Mouse (Mus musculus): ENCODE measurements around the gene Kifc1.
"Not testable (repeated sequence)": the region's sequence is repeated elsewhere in the genome, so short reads cannot be mapped to it uniquely, and the experiment has no call there.

The Kifc1 gene

DNA sequence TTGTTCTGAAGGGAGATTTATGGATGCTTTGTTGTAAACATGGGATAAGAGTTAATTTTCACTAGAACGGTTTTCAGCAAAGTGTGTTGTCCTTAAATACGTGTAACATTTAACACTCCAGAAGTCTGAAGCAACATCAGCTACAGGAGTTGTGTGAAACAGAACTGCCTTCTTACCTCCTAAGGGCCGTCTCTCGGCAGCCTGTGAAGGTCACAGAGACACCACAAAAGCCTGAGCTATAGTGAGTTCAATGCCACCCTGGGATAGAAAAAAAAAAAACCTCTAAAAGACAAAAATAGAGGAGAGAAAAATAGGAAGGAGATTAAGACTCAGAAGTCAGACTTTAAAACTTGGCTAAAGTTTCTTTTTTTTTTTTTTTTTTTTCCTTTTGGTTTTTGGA is 11.6 kb upstream of the Kifc1 start:
- DNase-seq (ENCODE audit: low spot score) = no peak

DNA sequence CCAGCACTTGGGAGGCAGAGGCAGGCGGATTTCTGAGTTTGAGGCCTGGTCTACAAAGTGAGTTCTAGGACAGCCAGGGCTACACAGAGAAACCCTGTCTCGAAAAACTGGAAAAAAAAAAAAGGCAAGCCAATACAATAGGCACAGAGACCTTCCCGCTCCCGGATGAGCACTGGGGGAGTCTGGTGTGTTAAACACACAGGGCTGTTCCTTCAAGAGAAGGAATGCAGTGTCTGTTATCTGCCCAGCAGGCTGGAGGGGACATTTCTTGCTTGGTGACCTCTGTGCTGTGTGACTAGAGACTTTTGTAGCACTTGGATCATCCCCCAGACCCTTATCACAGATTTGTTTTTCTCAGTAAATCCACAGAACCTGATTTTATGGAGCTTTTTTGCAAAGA is 11.2 kb upstream of the Kifc1 start:
- no peak for DNase-seq (ENCODE audit: low spot score)

DNA sequence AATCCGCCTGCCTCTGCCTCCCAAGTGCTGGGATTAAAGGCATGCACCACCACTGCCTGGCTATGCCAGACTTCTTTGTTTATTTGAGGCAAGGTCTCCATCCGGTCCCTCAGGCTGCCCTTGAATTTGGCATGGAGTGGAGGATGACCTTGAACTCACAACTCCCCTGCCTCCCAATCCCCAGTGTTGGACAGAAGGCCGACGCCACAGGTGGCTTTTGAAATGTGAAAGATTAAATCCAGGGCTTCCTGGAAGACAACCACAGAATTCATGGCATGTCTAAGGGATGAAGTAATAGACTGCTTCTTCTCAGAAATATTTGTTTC is 10.5 kb upstream of the Kifc1 start:
- DNase-seq (ENCODE audit: low spot score) = no peak

DNA sequence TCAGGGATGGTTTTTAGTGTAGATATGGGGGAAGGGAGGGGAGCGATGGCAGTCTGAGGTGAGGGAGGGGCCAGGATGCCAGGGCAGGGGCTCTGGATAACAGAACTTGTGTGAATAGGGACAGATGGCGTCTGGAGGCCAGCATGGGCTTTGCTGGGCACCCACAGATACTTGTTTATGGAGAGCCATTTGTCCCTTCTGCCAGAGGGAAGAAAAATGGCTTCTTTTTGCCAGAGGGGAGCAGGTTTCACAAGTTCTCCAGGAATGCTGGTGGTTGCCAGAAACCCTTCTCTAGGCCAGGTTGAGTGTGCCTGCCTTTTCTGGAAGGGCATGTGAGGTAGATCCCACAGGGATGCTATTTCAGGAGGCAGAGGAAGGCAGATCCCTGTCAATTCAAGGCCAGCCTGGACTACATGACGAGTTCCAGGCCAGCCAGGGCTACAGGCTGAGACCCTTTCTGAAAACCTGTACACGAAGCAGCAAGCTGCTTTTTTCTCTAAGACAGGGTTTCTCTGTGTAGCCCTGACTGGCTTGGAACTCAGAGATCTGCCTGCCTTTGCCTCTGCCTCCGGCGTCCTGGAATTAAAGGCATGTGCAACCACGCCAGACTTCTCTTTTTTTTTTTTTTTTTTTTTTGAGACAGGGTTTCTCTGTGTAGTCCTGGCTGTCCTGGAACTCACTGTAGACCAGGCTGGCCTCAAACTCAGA is 10.0 kb upstream of the Kifc1 start:
- DNase-seq (ENCODE audit: low spot score) = no peak

DNA sequence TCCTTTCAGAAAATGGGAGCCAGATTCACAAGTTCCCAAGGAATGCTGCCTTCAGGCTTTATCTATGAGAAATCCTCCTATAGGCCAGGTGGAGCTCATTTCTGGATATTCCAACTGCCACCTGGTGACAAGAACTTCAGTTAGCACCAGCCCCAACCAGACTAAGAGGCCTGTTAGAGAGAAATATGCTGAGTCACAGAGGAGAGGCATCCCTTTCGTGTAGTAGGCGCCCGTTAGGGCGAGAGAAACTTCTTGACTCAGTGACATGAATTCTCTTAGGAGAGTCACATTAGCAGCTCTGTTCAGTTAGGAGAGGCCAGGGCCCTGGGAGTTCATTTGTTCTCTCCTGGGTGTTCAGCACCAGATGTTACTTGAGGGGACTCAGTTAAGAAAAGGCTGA is 9.2 kb upstream of the Kifc1 start:
- DNase-seq (ENCODE audit: low spot score) = no peak

DNA sequence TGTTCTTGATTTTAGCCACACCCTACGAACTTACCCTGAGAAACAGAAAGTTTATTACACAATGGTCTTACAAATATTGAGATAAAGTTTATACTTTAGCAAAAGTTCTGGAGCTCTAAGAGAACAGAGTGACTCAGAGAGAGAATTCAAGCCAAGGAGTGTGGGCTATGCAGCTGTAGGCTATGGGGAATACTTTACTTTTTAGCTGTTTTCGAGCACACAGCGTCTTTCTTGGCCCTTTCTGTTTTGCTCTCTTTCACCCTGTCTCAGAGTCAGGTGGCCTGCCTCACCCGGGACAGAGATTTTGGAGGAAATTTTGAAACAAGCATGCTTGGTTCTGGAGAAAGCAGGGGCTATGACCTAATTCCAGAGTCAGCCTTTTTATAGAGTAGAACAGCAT is 7.7 kb upstream of the Kifc1 start:
- not testable (repeated sequence) for DNase-seq (ENCODE audit: low spot score)

DNA sequence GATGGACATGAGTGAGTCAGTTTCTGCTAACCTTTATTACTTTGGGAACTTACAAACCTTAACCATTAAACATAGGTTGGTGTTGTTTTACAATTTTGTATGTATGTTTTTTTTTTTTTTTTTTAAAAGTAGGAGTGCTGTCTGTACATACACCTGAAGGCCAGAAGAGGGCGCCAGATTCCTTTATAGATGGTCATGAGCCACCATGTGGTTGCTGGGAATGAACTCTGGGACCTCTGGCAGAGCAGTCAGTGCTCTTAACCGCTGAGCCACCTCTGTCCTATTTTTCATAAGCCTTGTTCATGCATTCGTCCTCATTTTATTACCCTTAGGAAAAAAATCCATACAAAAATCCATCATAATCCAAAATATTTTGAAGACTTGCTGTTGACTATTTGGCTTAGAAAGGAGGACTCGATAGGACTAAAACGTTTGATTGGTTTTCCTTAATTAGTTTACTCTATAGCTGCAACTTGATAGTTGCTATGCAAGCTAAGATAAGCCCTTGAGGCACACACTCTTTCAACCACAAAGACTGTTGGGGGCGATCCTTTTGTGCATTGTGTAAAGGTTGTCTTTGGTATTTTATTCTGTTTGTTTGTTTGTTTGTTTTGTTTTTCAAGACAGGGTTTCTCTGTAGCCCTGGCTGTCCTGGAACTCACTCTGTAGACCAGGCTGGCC is 6.8 kb upstream of the Kifc1 start:
- no peak for DNase-seq (ENCODE audit: low spot score)

DNA sequence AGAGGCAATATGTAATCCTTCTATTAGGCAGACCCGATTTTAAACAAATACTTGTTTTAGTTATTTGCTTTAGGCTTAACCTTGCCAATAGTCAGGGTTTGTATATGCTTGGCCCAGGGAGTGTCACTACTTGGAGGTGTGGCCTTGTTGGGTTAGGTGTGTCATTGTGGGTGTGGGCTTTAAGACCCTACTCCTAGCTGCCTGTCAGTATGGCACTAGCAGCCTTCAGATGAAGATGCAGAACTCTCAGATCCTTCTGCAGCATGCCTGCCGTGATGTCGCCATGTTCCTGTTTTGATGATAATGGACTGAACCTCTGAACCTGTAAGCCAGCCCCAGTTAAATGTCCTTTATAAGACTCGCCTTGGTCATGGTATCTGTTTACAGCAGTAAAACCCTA is 2.5 kb upstream of the Kifc1 start:
- not testable (repeated sequence) for DNase-seq (ENCODE audit: low spot score)

DNA sequence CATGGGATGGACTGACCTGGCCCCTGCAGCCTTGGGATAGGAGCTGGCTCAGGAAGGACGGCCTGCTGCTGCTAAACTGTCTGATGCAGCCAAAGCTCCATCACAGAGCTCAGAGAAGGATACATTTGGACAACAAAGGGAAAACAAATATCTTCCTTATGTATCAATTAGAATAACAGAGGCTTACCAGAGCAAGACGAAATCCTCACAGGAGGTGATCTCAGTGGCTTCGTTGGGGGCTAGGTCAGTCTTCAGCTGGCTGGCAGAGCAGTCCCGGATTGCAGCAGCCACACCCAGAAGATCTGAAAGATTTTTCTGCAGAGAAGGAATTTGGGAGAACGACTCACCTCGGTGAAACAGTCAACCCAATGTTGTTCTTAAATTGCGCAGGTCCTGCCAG is 2.0 kb upstream of the Kifc1 start:
- DNase-seq (ENCODE audit: low spot score) = no peak

DNA sequence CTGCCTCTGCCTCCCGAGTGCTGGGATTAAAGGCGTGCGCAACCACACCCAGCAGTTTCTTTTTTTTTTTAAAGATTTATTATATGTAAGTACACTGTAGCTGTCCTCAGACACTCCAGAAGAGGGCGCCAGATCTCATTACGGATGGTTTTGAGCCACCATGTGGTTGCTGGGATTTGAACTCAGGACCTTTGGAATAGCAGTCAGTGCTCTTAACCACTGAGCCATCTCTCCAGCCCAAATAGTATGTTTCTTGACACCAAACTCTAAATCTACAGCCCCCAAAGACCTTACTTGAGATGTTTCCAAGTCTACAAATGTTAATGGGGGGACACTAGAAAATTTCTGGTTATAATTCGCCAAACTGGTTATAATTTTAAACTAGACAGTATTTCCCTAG is 1.4 kb upstream of the Kifc1 start:
- DNase-seq (ENCODE audit: low spot score) = not testable (repeated sequence)

DNA sequence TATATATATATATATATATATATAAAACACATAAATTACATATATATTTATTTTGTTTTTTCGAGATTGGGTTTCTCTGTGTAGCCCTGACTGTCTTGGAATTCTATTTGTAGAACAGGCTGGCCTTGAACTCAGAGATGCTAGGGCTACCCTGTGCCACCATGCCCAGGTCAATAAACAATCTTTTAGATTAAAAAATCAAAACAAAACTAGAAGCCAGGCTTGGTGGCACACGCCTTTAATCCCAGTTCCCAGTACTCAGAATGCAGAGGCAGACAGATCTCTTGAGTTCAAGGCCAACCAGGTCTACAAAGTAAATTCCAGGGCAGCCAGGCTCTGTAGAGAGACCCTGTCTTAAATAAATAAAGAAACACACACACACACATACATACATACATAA is 896 bp upstream of the Kifc1 start:
- DNase-seq (ENCODE audit: low spot score) = no peak

DNA sequence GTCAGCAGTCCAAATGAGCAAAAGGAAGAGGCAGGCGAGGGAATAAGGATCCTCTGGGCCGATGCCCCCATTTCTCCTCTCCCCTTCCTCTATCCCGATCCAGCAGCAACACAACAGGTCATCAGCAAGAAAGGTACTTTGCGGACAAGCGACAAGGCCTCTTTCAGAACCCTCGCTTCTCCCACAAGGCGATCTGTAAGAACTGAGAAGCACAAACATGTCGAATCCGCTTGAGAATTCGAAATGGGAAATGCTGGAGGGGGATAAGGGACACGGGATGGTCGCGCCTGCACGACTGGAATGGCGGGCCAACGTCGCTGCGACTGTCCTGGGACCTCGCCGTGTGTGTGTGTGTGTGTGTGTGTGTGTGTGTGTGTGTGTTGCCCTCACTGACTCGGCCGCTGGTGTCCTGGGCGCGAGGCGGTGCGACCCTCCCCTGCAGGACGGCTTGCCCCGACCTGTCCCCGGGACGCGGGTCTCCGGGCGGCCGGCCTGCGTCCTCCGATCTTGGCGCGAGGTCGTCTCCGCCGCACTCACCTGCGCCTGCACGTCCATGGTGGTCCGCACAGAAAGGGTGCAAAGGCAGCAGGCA is 424 bp downstream of the Kifc1 start:
- not testable (repeated sequence) for DNase-seq (ENCODE audit: low spot score)

DNA sequence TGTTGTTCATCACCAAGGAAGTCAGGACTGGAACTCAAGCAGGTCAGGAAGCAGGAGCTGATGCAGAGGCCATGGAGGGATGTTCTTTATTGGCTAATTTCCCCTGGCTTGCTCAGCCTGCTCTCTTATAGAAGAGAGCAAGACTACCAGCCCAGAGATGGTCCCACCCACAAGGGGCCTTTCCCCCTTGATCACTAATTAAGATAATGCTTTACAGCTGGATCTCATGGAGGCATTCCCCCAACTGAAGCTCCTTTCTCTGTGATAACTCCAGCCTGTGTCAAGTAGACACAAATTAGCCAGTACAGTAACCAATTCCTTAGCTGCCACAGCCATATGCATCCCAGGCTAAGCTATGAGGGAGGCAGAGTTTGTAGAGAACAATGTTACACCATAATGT is 2.2 kb downstream of the Kifc1 start:
- not testable (repeated sequence) for DNase-seq (ENCODE audit: low spot score)

DNA sequence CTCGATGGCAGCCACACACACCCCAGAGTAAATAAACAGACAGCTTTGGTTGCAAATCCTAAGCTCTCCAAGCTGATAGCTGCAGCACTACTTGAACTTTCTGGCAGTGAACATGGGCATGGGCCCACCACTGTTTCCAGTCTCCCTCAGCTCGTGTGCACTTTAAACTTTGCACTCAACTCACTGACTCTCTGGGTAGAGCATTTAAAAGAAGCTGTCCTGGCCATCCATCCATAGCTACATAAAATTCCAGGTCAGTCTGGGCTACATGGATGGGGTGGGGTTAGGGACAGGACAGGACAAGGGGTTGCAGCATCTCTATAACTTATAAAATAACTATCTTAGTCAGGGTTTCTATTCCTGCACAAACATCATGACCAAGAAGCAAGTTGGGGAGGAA is 2.7 kb downstream of the Kifc1 start:
- DNase-seq (ENCODE audit: low spot score) = not testable (repeated sequence)

DNA sequence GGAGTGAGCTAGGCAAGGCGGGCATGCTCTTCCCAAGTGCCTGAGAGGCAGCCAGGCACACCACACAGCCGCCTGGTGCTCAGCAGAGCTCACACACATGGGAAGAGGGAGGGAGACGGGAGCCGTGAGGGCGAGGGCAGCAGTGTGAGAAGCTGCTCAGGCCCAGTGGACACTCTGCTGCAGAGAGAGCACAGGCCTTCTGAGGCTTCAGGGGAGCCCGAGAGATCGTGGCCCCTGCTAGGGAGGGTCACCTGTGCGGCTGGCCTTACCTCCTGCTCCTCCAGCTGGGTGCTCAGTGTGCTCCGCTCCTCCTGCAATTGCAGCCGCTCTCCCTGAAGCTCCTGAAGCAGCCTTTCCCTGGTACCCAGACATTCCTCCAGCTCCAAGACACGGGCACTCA is 6.1 kb downstream of the Kifc1 start:
- not testable (repeated sequence) for DNase-seq (ENCODE audit: low spot score)

DNA sequence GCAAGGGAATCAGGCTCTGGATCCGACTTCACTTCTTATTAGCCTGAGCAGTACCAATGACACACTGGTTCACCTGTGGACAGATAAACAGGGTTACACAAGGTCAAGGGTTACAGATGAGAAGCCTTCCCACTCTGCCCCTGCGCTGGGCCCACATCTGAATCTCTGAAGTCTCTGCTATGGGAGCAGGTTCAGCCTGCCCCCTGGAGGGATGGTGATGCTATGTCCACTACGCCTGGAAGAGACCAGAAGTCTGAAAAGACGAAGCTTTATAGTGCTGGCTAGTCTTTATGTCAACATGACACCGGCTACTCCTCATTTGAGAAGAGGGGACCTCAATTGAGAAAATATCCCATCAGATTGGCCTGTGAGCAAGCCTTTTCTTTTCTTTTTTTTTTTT is 14.7 kb downstream of the Kifc1 start:
- DNase-seq (ENCODE audit: low spot score) = not testable (repeated sequence)

DNA sequence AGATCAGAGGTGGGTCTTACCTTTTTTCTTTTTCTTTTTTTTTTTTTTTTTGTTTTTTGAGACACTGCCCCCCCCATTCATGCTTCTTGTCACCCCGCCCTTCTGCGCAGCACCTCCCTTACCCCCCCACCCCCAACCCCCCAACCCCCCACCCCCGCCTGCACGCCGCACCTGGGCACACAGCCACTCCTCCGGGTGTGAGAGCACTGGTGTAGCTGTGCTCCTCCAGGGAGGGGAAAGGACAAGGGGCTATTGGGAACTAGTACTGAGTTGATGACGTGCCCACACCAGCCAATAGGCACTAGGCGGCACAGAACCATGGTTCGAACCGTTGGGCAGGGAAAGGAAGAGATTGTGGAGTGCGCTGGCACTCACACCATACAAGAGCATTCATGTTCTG is 16.1 kb downstream of the Kifc1 start:
- DNase-seq (ENCODE audit: low spot score) = no peak

DNA sequence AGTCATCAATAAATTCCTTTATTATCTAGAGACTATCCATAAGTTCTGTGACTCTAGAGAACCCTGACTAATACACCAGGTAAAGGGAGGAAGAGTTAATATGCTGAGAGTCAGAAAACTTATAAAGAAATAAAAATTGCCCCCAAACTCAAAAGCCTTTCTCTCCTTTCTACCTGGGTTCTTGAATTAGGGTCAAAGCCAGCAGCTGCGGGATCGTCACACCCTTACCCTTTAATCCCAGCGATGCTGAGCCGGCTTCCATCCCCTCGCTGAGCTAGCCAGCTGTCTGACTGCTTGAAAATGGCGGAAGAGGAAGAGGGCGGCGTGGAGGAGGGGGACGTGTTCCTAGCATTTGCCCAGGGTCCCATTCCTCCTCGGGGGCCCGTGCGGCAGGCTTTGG is 16.9 kb downstream of the Kifc1 start, which contains the start of gene Gm7029:
Gene Gm7029, plus strand, starts transcription at position 301 of the 400 bp plus-strand sequence.
- not testable (repeated sequence) for DNase-seq (ENCODE audit: low spot score)

DNA sequence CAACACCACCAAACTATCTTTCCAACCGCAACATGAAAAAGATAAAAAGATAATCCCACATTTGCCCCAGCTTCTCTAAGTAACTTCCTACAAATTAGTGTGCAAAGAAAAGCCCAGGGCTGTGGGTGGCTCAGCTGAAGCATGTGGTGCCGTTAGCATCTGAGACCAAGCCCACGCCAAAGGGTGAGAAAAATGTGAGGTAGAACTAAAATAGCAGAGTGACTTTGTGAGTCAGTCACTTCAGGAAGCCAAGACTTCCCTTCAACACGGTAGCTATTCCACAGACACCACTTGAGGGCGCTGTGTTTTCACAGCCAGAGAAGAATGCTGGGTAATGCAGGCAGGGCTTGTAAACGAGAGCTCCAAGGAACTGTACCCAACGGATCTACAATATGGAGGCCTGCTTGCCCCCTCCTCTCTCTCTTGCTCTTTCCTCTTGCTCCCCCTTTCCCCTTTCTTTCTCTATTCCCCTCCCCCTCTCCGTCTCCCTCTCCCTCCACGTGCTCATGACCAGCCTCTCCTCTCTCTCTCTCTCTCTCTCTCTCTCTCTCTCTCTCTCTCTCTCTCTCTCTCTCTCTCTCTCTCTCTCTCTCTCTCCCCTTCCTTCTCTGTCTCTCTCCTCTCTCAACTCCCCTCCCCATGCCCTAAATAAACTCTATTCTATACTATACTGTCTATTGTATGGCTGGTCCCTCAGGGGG is 25.0 kb downstream of the Kifc1 start:
- no peak for DNase-seq (ENCODE audit: low spot score)

DNA sequence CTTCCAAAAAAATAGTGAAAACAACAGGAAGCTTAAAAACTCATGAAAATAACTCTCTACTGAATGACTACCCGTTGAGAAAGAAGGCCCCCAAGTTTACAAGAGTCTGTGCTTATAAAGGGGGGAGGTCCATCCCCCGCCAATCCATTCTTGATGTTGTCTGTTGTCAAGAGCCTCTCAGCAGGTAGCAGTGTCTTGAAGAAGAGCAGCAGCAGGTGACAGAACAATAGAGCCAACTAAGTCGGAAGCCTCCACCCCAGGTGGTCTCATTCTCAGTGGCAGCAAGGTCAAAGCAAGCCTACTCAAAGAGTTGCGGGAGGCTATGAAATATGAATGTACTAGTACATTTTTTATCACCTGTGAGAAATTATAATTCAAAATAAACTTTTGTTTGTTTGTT is 32.6 kb downstream of the Kifc1 start:
- DNase-seq (ENCODE audit: low spot score) = no peak

DNA sequence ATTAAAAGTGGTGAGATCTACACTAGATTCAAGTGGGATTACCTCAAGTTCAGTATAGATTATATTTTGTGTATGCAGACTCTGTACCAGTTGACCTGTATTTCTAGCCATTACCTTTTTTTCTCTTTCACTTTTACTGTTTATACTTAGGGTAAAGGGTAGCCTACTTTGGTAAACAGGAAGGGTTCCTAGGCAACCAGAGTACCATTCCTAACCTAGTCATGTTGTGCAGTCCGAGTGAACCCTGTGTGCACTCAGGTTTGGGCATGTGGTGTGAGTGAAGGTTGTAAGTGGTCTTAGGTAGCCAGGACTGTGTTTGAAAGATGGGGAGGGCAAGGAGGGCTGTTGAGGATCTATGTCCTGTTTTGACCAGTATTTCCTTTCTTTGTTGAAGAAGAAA is 39.1 kb downstream of the Kifc1 start:
- no peak for DNase-seq (ENCODE audit: low spot score)

DNA sequence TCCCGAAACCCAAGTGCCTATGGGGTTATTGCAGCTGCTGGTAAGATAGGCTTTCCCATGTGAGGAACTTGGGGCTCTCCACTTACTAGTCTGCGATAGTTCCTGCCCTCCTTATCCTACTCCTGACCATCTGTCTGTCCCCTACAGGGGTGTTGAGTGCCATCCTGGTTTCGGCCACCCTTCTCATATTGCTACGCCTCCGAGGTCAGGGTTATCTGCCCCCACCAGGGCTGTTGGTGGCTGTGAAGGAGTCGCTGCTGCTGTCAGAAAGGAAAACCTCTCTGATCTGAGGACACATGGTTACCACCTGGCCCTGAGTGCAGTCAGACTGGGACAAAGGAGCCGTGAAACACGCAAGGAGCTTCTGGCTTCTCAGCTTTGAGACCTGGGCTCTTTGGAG is 42.3 kb downstream of the Kifc1 start:
- DNase-seq (ENCODE audit: low spot score) = no peak

DNA sequence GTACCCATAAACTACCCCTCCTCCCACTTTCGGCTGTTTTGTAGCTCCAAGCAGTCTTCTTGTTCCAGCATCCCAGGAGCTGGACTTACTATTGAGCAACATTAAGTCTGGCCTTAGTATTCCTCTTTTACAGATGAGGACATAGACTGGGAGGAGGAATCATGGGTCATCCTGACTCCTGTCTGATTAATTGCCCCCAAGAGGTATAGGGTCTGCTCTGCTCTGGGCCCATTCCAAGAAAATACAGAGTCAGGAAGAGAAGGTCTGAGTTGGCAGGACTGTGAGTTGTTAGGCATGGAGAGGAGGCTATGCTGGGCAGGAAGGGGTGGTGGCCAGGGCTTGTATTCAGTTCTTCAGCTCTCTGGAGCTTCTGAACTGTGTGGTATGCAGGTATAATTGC is 46.3 kb downstream of the Kifc1 start:
- DNase-seq (ENCODE audit: low spot score) = no peak
